ENCODE assay signal across 24 mouse cellular contexts in the genomic region with DNA sequence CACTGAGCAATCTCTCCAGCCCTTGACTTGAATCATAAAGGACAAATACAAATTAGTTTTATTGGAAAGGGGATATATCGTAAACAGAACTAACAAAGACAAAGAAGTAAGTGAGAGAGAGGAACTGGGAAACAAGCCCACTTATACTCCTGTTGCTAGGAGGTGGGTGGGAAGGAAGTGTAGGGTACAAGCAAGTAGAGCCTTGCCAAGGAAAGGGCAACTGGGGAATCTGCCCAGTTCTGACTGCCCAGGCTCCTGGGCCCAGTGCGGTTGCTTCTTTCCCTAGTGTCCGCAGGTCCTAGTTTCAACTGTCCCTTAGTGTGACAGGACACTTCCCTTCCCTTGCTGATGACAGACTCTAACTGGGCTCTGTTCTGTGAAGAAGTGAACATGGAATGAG. TPM values are rescaled to one million over a fixed set of nuclear protein-coding genes. Genes with fewer than 3 reads are reported as not detected.
DNase-seq lines count a peak whose midpoint lies in the region; ATAC-seq and TF ChIP-seq lines count a peak whose summit lies in the region.
"Had no signal": no experiment of that assay in that cellular context is flagged by ENCODE, and none has a peak within 500 bp of the region (broad histone marks: within the 10 kb centered on the region; RNA-seq: fewer than 3 reads in every experiment).

No protein-coding gene starts in this region.

- no peak overlapping the region for H3K4me3 ChIP-seq in heart, embryonic 10.5 days
- H3K4me3 ChIP-seq in heart, embryonic 11.5 days (ENCODE audit: low read depth, low read length): no peak overlapping the region
- H3K4me3 ChIP-seq in midbrain, postnatal 0 days (ENCODE audit: low read depth, low read length): no peak overlapping the region
- H3K4me3 ChIP-seq in midbrain, embryonic 14.5 days (replicated peaks; ENCODE audit: low read depth, low read length): no peak overlapping the region
- no peak overlapping the region for H3K4me3 ChIP-seq in kidney, embryonic 16.5 days (ENCODE audit: low read length)
- H3K4me3 ChIP-seq: embryonic facial prominence, embryonic 10.5 days; embryonic facial prominence, embryonic 12.5 days; forebrain, embryonic 13.5 days; forebrain, embryonic 15.5 days had no signal

- peak; percentile 25 for DNase-seq in heart, embryonic 10.5 days (ENCODE audit: low spot score)
- peak; percentile 66 for DNase-seq in midbrain, postnatal 0 days (ENCODE audit: low spot score)
- no peak for DNase-seq in midbrain, embryonic 14.5 days
- DNase-seq: adrenal gland, adult 2 months; adrenal gland, postnatal 10 days; adrenal gland, postnatal 25 days; cerebellum, adult 11-12 months; cerebellum, adult 2 months; cerebellum, adult 9-10 months; cerebellum, postnatal 25 days; forebrain, postnatal 0 days had no signal

- H3K36me3 ChIP-seq in heart, embryonic 10.5 days: no peaks in the 10 kb centered on the region
- no peaks in the 10 kb centered on the region for H3K36me3 ChIP-seq in heart, embryonic 11.5 days (ENCODE audit: control insufficient read depth, insufficient read depth, low read length)
- H3K36me3 ChIP-seq in midbrain, postnatal 0 days (ENCODE audit: insufficient read depth, low read length): no peaks in the 10 kb centered on the region
- H3K36me3 ChIP-seq in midbrain, embryonic 14.5 days (ENCODE audit: control insufficient read depth, insufficient read depth, low read length): no peaks in the 10 kb centered on the region
- no peaks in the 10 kb centered on the region for H3K36me3 ChIP-seq in kidney, embryonic 16.5 days (ENCODE audit: insufficient read depth, low read length)
- H3K36me3 ChIP-seq: embryonic facial prominence, embryonic 10.5 days; embryonic facial prominence, embryonic 12.5 days; forebrain, embryonic 15.5 days had no signal

- no peak for ATAC-seq in heart, embryonic 11.5 days (replicated peaks; ENCODE audit: insufficient number of reproducible peaks, low FRiP score, low TSS enrichment)
- ATAC-seq in midbrain, postnatal 0 days (ENCODE audit: low FRiP score): no peak
- no peak for ATAC-seq in midbrain, embryonic 14.5 days (ENCODE audit: low FRiP score, low TSS enrichment)
- ATAC-seq in kidney, embryonic 16.5 days (ENCODE audit: low FRiP score, low TSS enrichment): no peak
- ATAC-seq: forebrain, embryonic 13.5 days; forebrain, embryonic 15.5 days; forebrain, postnatal 0 days had no signal

- no peaks in the 10 kb centered on the region for H3K4me1 ChIP-seq in heart, embryonic 10.5 days
- H3K4me1 ChIP-seq in heart, embryonic 11.5 days (ENCODE audit: control insufficient read depth, insufficient read depth, low read length): no peaks in the 10 kb centered on the region
- H3K4me1 ChIP-seq in midbrain, postnatal 0 days (ENCODE audit: insufficient read depth, low read length): no peaks in the 10 kb centered on the region
- H3K4me1 ChIP-seq in midbrain, embryonic 14.5 days (ENCODE audit: control insufficient read depth, insufficient read depth, low read length): no peaks in the 10 kb centered on the region
- no peaks in the 10 kb centered on the region for H3K4me1 ChIP-seq in kidney, embryonic 16.5 days (ENCODE audit: insufficient read depth, low read length)
- H3K4me1 ChIP-seq: embryonic facial prominence, embryonic 10.5 days; embryonic facial prominence, embryonic 12.5 days; forebrain, embryonic 13.5 days; forebrain, embryonic 15.5 days had no signal

- TF ChIP-seq CTCF in midbrain, postnatal 0 days (IDR thresholded peaks at IDR 0.05): no peak

- 96% methylated on average over 3 of the region's 3 CpGs for WGBS in heart, embryonic 10.5 days
- WGBS in heart, embryonic 11.5 days (ENCODE audit: insufficient replicate concordance): 92% methylated on average over 3 of the region's 3 CpGs
- 85% methylated on average over 3 of the region's 3 CpGs for WGBS in midbrain, postnatal 0 days
- 100% methylated on average over 3 of the region's 3 CpGs for WGBS in midbrain, embryonic 14.5 days
- 92% methylated on average over 3 of the region's 3 CpGs for WGBS in kidney, embryonic 16.5 days

- 0 out of 2 replicates have a peak, but pooled peaks cover 8% of the 10 kb centered on the region for H3K27me3 ChIP-seq in heart, embryonic 10.5 days (ENCODE audit: insufficient read depth, poor library complexity, severe bottlenecking)
- no peaks in the 10 kb centered on the region; the same call in 1 of the 2 replicates for H3K27me3 ChIP-seq in heart, embryonic 11.5 days (ENCODE audit: control insufficient read depth, insufficient read depth, low read length)
- H3K27me3 ChIP-seq in midbrain, postnatal 0 days (ENCODE audit: insufficient read depth, low read length): no peaks in the 10 kb centered on the region
- H3K27me3 ChIP-seq in midbrain, embryonic 14.5 days (ENCODE audit: control insufficient read depth, insufficient read depth, low read length): no peaks in the 10 kb centered on the region
- no peaks in the 10 kb centered on the region for H3K27me3 ChIP-seq in kidney, embryonic 16.5 days (ENCODE audit: insufficient read depth, low read length)
- H3K27me3 ChIP-seq: forebrain, embryonic 13.5 days; forebrain, embryonic 15.5 days had no signal

- H3K4me2 ChIP-seq in heart, embryonic 11.5 days: no peak overlapping the region
- no peak overlapping the region for H3K4me2 ChIP-seq in midbrain, postnatal 0 days (ENCODE audit: low read depth, low read length, poor library complexity, severe bottlenecking)
- H3K4me2 ChIP-seq in midbrain, embryonic 14.5 days (ENCODE audit: low read length): no peak overlapping the region
- no peak overlapping the region for H3K4me2 ChIP-seq in kidney, embryonic 16.5 days (replicated peaks; ENCODE audit: low read depth, low read length)
- H3K4me2 ChIP-seq: embryonic facial prominence, embryonic 12.5 days; forebrain, embryonic 13.5 days; forebrain, embryonic 15.5 days had no signal

- H3K9ac ChIP-seq in heart, embryonic 11.5 days (ENCODE audit: low read depth, low read length): no peak overlapping the region
- H3K9ac ChIP-seq in midbrain, postnatal 0 days (replicated peaks; ENCODE audit: low read length, poor library complexity, severe bottlenecking): no peak overlapping the region
- no peak overlapping the region for H3K9ac ChIP-seq in midbrain, embryonic 14.5 days (replicated peaks; ENCODE audit: low read length)
- no peak overlapping the region for H3K9ac ChIP-seq in kidney, embryonic 16.5 days (replicated peaks; ENCODE audit: low read length)
- H3K9ac ChIP-seq: embryonic facial prominence, embryonic 12.5 days; forebrain, embryonic 13.5 days; forebrain, embryonic 15.5 days; forebrain, postnatal 0 days had no signal

- peaks cover under 1% of the 10 kb centered on the region; the same call in 1 of the 2 replicates for H3K9me3 ChIP-seq in heart, embryonic 10.5 days
- H3K9me3 ChIP-seq in heart, embryonic 11.5 days (replicated peaks; ENCODE audit: control insufficient read depth, low read length): no peaks in the 10 kb centered on the region
- H3K9me3 ChIP-seq in midbrain, postnatal 0 days (ENCODE audit: low read length): no peaks in the 10 kb centered on the region
- no peaks in the 10 kb centered on the region for H3K9me3 ChIP-seq in midbrain, embryonic 14.5 days (ENCODE audit: control insufficient read depth, low read length)
- H3K9me3 ChIP-seq in kidney, embryonic 16.5 days (ENCODE audit: low read length): peaks cover 4% of the 10 kb centered on the region
- H3K9me3 ChIP-seq: embryonic facial prominence, embryonic 12.5 days; forebrain, embryonic 13.5 days; forebrain, embryonic 15.5 days had no signal

- H3K27ac ChIP-seq in heart, embryonic 10.5 days: no peak overlapping the region
- H3K27ac ChIP-seq in heart, embryonic 11.5 days (ENCODE audit: low read depth, low read length): no peak overlapping the region
- no peak overlapping the region for H3K27ac ChIP-seq in midbrain, postnatal 0 days (ENCODE audit: low read depth, low read length)
- H3K27ac ChIP-seq in midbrain, embryonic 14.5 days (replicated peaks; ENCODE audit: low read depth, low read length): no peak overlapping the region
- no peak overlapping the region for H3K27ac ChIP-seq in kidney, embryonic 16.5 days (ENCODE audit: low read length)
- H3K27ac ChIP-seq: embryonic facial prominence, embryonic 10.5 days; embryonic facial prominence, embryonic 12.5 days; forebrain, embryonic 13.5 days; forebrain, embryonic 15.5 days had no signal

RNA-seq across cellular contexts. Expression of a gene that starts 2.5 kb away (rescaled TPM):
- polyA plus RNA-seq in heart, embryonic 10.5 days (2016; fragmentation: Nextera tagmentation; extraction: Ambion mirVana): not detected in 2 replicates
- 0.14 TPM in 1 of 2 replicates, not detected in the other for polyA plus RNA-seq in heart, embryonic 11.5 days (2014; fragmentation: Nextera tagmentation; extraction: Ambion mirVana)
- total RNA-seq in midbrain, postnatal 0 days (2014; rRNA removed): not detected in 2 replicates
- not detected in 2 replicates for polyA plus RNA-seq in midbrain, postnatal 0 days (2015; fragmentation: Nextera tagmentation; extraction: Ambion mirVana)
- not detected in 2 replicates for polyA plus RNA-seq in midbrain, embryonic 14.5 days (2014; fragmentation: Nextera tagmentation; extraction: Ambion mirVana)
- not detected in 2 replicates for polyA plus RNA-seq in kidney, embryonic 16.5 days (2015; fragmentation: Nextera tagmentation; extraction: Ambion mirVana)
- total RNA-seq: ES-E14; forebrain, postnatal 0 days; MEL had no signal
- polyA plus RNA-seq: adrenal gland, adult 2 months; C2C12; cerebellum, adult 2 months; cortical plate, adult 2 months; embryonic facial prominence, embryonic 10.5 days; embryonic facial prominence, embryonic 12.5 days; embryonic facial prominence, embryonic 14.5 days; forebrain, embryonic 11.5 days; forebrain, embryonic 13.5 days; forebrain, embryonic 15.5 days; forebrain, postnatal 0 days had no signal

RNA-seq across cellular contexts. Expression of a gene that starts 3.2 kb away (rescaled TPM):
- 0.71 and 1.0 TPM in 2 replicates for polyA plus RNA-seq in heart, embryonic 10.5 days (2016; fragmentation: Nextera tagmentation; extraction: Ambion mirVana)
- 0.34 and 0.44 TPM in 2 replicates for polyA plus RNA-seq in heart, embryonic 11.5 days (2014; fragmentation: Nextera tagmentation; extraction: Ambion mirVana)
- not detected in 2 replicates for total RNA-seq in midbrain, postnatal 0 days (2014; rRNA removed)
- 0.28 and 0.44 TPM in 2 replicates for polyA plus RNA-seq in midbrain, postnatal 0 days (2015; fragmentation: Nextera tagmentation; extraction: Ambion mirVana)
- 0.71 and 1.4 TPM in 2 replicates for polyA plus RNA-seq in midbrain, embryonic 14.5 days (2014; fragmentation: Nextera tagmentation; extraction: Ambion mirVana)
- polyA plus RNA-seq in kidney, embryonic 16.5 days (2015; fragmentation: Nextera tagmentation; extraction: Ambion mirVana): 0.86 and 1.6 TPM in 2 replicates
- polyA plus RNA-seq: adrenal gland, adult 2 months had no signal

RNA-seq across cellular contexts. Expression of a gene that starts 17.9 kb away (rescaled TPM):
- not detected in 2 replicates for polyA plus RNA-seq in heart, embryonic 10.5 days (2016; fragmentation: Nextera tagmentation; extraction: Ambion mirVana)
- polyA plus RNA-seq in heart, embryonic 11.5 days (2014; fragmentation: Nextera tagmentation; extraction: Ambion mirVana): not detected in 2 replicates
- total RNA-seq in midbrain, postnatal 0 days (2014; rRNA removed): not detected in 2 replicates
- 0.12 and 0.15 TPM in 2 replicates for polyA plus RNA-seq in midbrain, postnatal 0 days (2015; fragmentation: Nextera tagmentation; extraction: Ambion mirVana)
- polyA plus RNA-seq in midbrain, embryonic 14.5 days (2014; fragmentation: Nextera tagmentation; extraction: Ambion mirVana): not detected in 2 replicates
- polyA plus RNA-seq in kidney, embryonic 16.5 days (2015; fragmentation: Nextera tagmentation; extraction: Ambion mirVana): not detected in 2 replicates
- total RNA-seq: ES-E14; forebrain, postnatal 0 days; MEL had no signal
- polyA plus RNA-seq: C2C12; cerebellum, adult 2 months; cortical plate, adult 2 months; embryonic facial prominence, embryonic 10.5 days; embryonic facial prominence, embryonic 12.5 days; embryonic facial prominence, embryonic 14.5 days; forebrain, embryonic 11.5 days; forebrain, embryonic 13.5 days; forebrain, embryonic 15.5 days had no signal

RNA-seq across cellular contexts. Expression of a gene that starts 30.6 kb away (rescaled TPM):
- not detected in 2 replicates for polyA plus RNA-seq in heart, embryonic 10.5 days (2016; fragmentation: Nextera tagmentation; extraction: Ambion mirVana)
- not detected in 2 replicates for polyA plus RNA-seq in heart, embryonic 11.5 days (2014; fragmentation: Nextera tagmentation; extraction: Ambion mirVana)
- total RNA-seq in midbrain, postnatal 0 days (2014; rRNA removed): not detected in 2 replicates
- polyA plus RNA-seq in midbrain, postnatal 0 days (2015; fragmentation: Nextera tagmentation; extraction: Ambion mirVana): not detected in 2 replicates
- polyA plus RNA-seq in midbrain, embryonic 14.5 days (2014; fragmentation: Nextera tagmentation; extraction: Ambion mirVana): not detected in 2 replicates
- not detected in 2 replicates for polyA plus RNA-seq in kidney, embryonic 16.5 days (2015; fragmentation: Nextera tagmentation; extraction: Ambion mirVana)
- total RNA-seq: adrenal gland, adult 2 months; adrenal gland, postnatal 10 days; adrenal gland, postnatal 25 days; adrenal gland, postnatal 4 days; ES-E14; forebrain, postnatal 0 days; MEL had no signal
- polyA plus RNA-seq: adrenal gland, adult 2 months; C2C12; cerebellum, adult 2 months; cortical plate, adult 2 months; embryonic facial prominence, embryonic 10.5 days; embryonic facial prominence, embryonic 12.5 days; embryonic facial prominence, embryonic 14.5 days; forebrain, embryonic 11.5 days; forebrain, embryonic 13.5 days; forebrain, embryonic 15.5 days; forebrain, postnatal 0 days had no signal

RNA-seq across cellular contexts. Expression of a gene that starts 35.4 kb away (rescaled TPM):
- not detected in 2 replicates for polyA plus RNA-seq in heart, embryonic 10.5 days (2016; fragmentation: Nextera tagmentation; extraction: Ambion mirVana)
- polyA plus RNA-seq in heart, embryonic 11.5 days (2014; fragmentation: Nextera tagmentation; extraction: Ambion mirVana): not detected in 2 replicates
- 0.05 TPM in 1 of 2 replicates, not detected in the other for total RNA-seq in midbrain, postnatal 0 days (2014; rRNA removed)
- polyA plus RNA-seq in midbrain, postnatal 0 days (2015; fragmentation: Nextera tagmentation; extraction: Ambion mirVana): 0.11 TPM in 1 of 2 replicates, not detected in the other
- not detected in 2 replicates for polyA plus RNA-seq in midbrain, embryonic 14.5 days (2014; fragmentation: Nextera tagmentation; extraction: Ambion mirVana)
- not detected in 2 replicates for polyA plus RNA-seq in kidney, embryonic 16.5 days (2015; fragmentation: Nextera tagmentation; extraction: Ambion mirVana)
- total RNA-seq: adrenal gland, adult 2 months; adrenal gland, postnatal 10 days; adrenal gland, postnatal 25 days; adrenal gland, postnatal 4 days; forebrain, postnatal 0 days had no signal
- polyA plus RNA-seq: adrenal gland, adult 2 months; C2C12; embryonic facial prominence, embryonic 10.5 days; forebrain, embryonic 11.5 days; forebrain, embryonic 13.5 days; forebrain, embryonic 15.5 days had no signal
